Mouse (Mus musculus) heart, adult 2 months (tissue): ENCODE measurements at regions not wholly inside any gene's neighbourhood (a gene's known extent, or its start where the extent isn't known, plus 50 kb on each side); places are given as distances from the start of the nearest gene placed in this dataset.

ENCODE experiments used
- DNase-seq, 2 experiments: peaks; one replicate each; pipeline ENCODE4 v3.0.0; 2021
- H3K27ac ChIP-seq: fragments of 200-600 bp; 2 replicates; pipeline ENCODE4 v1.8.1; 2022
- H3K27me3 ChIP-seq: fragments of 200-500 bp; 2 replicates; pipeline ENCODE4 v1.6.1; 2012; ENCODE audit warnings: mild to moderate bottlenecking, low read length, inconsistent platforms, mixed read lengths; ENCODE audit not compliant: control insufficient read depth, insufficient read depth
- H3K36me3 ChIP-seq: fragments of 200-500 bp; 2 replicates; pipeline ENCODE4 v1.6.1; 2012; ENCODE audit warnings: low read length, inconsistent platforms; ENCODE audit not compliant: control insufficient read depth, insufficient read depth
- H3K4me1 ChIP-seq: fragments of 200-500 bp; 2 replicates; pipeline ENCODE4 v1.6.1; 2011; ENCODE audit warnings: low read length; ENCODE audit not compliant: control insufficient read depth, insufficient read depth
- H3K4me3 ChIP-seq: fragments of 200-600 bp; 2 replicates; pipeline ENCODE4 v1.8.1; 2022
- H3K79me2 ChIP-seq: fragments of 200-500 bp; replicated peaks from 2 replicates; pipeline ENCODE4 v1.6.1; 2012; ENCODE audit warnings: mild to moderate bottlenecking, inconsistent platforms, low read length, moderate library complexity, mixed read lengths; ENCODE audit not compliant: control insufficient read depth, insufficient read depth
- H3K9ac ChIP-seq: fragments of 200-500 bp; 2 replicates; pipeline ENCODE4 v1.6.1; 2012; ENCODE audit warnings: low read depth, mild to moderate bottlenecking, control low read depth, inconsistent platforms, low read length, mixed read lengths
- CTCF ChIP-seq: fragments of 200-600 bp; IDR thresholded peaks from 2 replicates; pipeline ENCODE4 v1.8.1; 2022; ENCODE audit warnings: antibody characterized with exemption, mild to moderate bottlenecking, moderate library complexity
- EP300 ChIP-seq: fragments of 200-500 bp; IDR thresholded peaks from 2 replicates; pipeline ENCODE4 v1.6.1; 2011; ENCODE audit warnings: low read depth, low read length, control low read depth; ENCODE audit not compliant: insufficient read depth
- POLR2A ChIP-seq: fragments of 200-500 bp; IDR thresholded peaks from 2 replicates; pipeline ENCODE4 v1.6.1; 2011; ENCODE audit warnings: mild to moderate bottlenecking, low read depth, low read length, control low read depth; ENCODE audit not compliant: insufficient read depth
- WGBS: fragments of 180-500 bp; shearing (Covaris S2); methylation state at CpG from one replicate; pipeline ENCODE4 v1.1.7; 2018; 5-methylcytosine and 5-hydroxymethylcytosine counted together
- intact Hi-C: fragments of 180-260 bp; cut with DNase I; formaldehyde crosslinking; loops from one replicate; pipeline ENCODE4 v1.15.1; 2025

DNA sequence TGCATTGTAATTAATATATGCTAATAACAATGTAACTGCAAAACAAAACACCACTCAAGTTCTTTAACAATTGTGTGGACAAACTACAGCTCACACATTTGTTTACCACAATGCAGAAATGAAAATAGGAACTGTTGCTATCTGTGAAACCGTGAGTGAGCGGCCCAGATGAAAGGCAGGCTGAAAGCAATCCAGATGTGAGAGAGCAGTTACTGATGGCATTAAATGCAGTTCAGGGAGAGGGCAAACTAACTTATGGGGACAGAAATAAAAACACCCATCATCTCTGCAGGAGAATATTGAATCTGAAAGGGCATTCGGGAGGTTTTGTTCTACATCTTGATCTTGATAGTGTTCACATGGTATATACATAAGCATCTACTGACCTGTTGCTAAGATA, 301.3 kb downstream of the Ttll7 start:
- Histone ChIP-seq H3K27ac (no peak overlapping the region), H3K79me2 (no peaks in the 10 kb centered on the region), H3K4me1 (no peaks in the 10 kb centered on the region), H3K4me3 (no peak overlapping the region), H3K27me3 (no peaks in the 10 kb centered on the region), H3K36me3 (no peaks in the 10 kb centered on the region), H3K9ac (no peak overlapping the region)
- DNase-seq: no peak
- no peak for TF ChIP-seq POLR2A
- TF ChIP-seq CTCF: no peak
- TF ChIP-seq EP300: no peak
- intact Hi-C loops: no loop called here
- 73% methylated on average over 3 of the region's 3 CpGs for WGBS

DNA sequence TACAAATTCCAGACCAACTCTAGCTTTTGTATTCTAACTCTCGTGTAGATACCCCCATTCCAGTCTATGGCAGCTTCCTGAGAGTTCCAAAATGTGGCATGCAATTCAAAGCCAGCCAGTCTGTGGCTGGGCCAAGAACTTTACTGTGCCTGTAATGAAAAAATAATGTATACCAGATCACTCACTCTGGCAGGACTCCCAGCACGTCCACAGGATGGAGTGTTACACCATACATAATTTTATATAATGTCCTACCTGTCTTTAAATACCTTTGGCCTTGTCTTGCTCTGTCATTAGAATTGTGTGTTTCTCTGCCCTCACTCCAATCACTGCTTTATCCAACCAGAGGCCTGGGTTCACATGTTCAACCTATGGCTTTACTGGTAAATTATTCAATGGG, 301.8 kb downstream of the Ttll7 start:
- TF ChIP-seq EP300 (no peak), CTCF (no peak), POLR2A (no peak)
- Histone ChIP-seq H3K9ac (no peak overlapping the region), H3K4me3 (no peak overlapping the region), H3K36me3 (no peaks in the 10 kb centered on the region), H3K27ac (no peak overlapping the region), H3K79me2 (no peaks in the 10 kb centered on the region), H3K4me1 (no peaks in the 10 kb centered on the region), H3K27me3 (no peaks in the 10 kb centered on the region)
- DNase-seq: no peak
- 72% methylated on average over 2 of the region's 2 CpGs for WGBS
- intact Hi-C loops: no loop called here

GRCm38 (mm10) chr3:147163126-147163525, 311.0 kb downstream of the Ttll7 start:
- Histone ChIP-seq H3K27ac (no peak overlapping the region), H3K4me1 (no peaks in the 10 kb centered on the region), H3K36me3 (no peaks in the 10 kb centered on the region), H3K27me3 (no peaks in the 10 kb centered on the region), H3K4me3 (no peak overlapping the region), H3K79me2 (no peaks in the 10 kb centered on the region), H3K9ac (no peak overlapping the region)
- TF ChIP-seq POLR2A (no peak), CTCF (no peak), EP300 (no peak)
- intact Hi-C loops: no loop called here
- no peak for DNase-seq
- 62% methylated on average over 10 of the region's 10 CpGs for whole genome bisulfite sequencing

DNA sequence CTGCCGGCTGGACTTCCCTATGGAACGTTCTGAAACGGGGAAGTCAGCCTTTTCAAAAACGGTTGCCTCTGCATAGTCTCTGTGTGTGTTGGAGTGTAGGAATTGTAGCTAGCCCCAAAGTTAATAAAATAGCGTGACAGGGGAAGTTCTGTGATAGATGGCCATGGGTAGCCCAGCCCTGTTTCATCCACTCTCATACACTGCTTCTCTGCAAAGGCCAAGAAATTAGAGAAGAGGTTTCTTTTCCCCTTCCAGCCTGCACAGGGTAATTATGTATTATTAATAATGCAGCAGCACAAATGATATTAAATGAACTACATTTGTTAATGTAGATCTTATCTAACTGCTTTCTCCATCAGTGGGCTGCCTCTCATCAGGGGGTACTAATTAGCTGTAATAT, 311.4 kb downstream of the Ttll7 start:
- Histone ChIP-seq H3K27ac (no peak overlapping the region), H3K27me3 (no peaks in the 10 kb centered on the region), H3K36me3 (no peaks in the 10 kb centered on the region), H3K79me2 (no peaks in the 10 kb centered on the region), H3K9ac (no peak overlapping the region), H3K4me3 (no peak overlapping the region), H3K4me1 (no peaks in the 10 kb centered on the region)
- WGBS: 76% methylated on average over 5 of the region's 5 CpGs
- no peak for TF ChIP-seq CTCF
- TF ChIP-seq EP300: no peak
- no peak for TF ChIP-seq POLR2A
- intact Hi-C loops: no loop called here
- DNase-seq: no peak

DNA sequence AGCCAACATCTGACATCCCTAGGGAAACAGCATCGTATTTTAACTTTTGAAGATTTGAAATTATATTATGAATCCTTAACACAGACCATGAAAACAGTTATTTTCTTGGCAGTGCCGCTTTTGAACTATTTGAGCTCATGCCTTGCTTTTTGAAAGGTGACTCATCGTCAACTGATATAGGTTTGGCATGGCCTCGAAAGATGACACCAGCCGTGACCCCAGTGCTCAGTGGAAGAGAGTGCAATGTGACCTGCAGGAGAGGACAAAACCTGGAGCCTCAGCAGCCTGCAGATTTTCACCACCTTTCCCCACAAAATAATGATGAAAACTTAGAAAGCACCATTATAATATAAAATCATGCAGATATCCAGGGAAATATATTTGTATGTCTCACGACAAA, 312.8 kb downstream of the Ttll7 start:
- TF ChIP-seq CTCF: no peak
- TF ChIP-seq POLR2A: no peak
- no peak for TF ChIP-seq EP300
- H3K27me3 ChIP-seq: no peaks in the 10 kb centered on the region
- DNase-seq: no peak
- H3K27ac ChIP-seq: no peak overlapping the region
- intact Hi-C loops: no loop called here
- 81% methylated on average over 6 of the region's 6 CpGs for WGBS
- H3K9ac ChIP-seq: no peak overlapping the region
- H3K4me1 ChIP-seq: no peaks in the 10 kb centered on the region
- no peak overlapping the region for H3K4me3 ChIP-seq
- H3K36me3 ChIP-seq: no peaks in the 10 kb centered on the region
- no peaks in the 10 kb centered on the region for H3K79me2 ChIP-seq

- Histone ChIP-seq H3K79me2 (no peaks in the 10 kb centered on the region), H3K4me1 (no peaks in the 10 kb centered on the region), H3K9ac (no peak overlapping the region), H3K27ac (no peak overlapping the region), H3K27me3 (no peaks in the 10 kb centered on the region), H3K4me3 (no peak overlapping the region), H3K36me3 (no peaks in the 10 kb centered on the region)
- TF ChIP-seq POLR2A (no peak), CTCF (no peak), EP300 (no peak)
- intact Hi-C loops: no loop called here
- no peak for DNase-seq
- 61% methylated on average over 5 of the region's 5 CpGs for WGBS
These were observed 314.4 kb downstream of the Ttll7 start for GRCm38 (mm10) chr3:147166555-147166954.
